18 mouse cellular contexts compared by ENCODE assay signal in the genomic region with DNA sequence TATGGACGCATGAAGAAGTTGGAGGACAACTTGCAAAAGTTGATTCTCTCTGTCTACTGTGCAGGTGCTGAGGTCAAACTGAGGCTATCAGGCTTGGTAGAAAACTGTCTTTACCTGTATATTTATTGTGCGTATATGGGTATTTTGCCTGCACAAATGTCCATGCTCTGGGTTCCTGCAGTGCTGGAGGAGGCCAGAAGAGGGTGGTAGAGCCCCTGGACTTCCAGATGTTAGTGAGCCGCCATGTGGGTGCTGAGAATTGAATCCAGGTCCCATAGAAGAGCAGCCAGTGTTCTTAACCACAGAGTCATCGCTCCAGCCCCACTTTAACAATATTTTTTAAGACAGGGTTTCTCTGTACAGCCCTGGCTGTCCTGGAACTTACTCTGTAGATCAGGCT.
"Had no signal": no experiment of that assay in that cellular context is flagged by ENCODE, and none has a peak within 500 bp of the region (broad histone marks: within the 10 kb centered on the region; RNA-seq: fewer than 3 reads in every experiment).

No protein-coding gene starts in this region.

- DNase-seq: kidney, adult 11 months; kidney, adult 8-10 months; kidney, postnatal 10 days; kidney, postnatal 36 days; left cerebral cortex, postnatal 4 days; lung, embryonic 14.5 days; retina, postnatal 1 day; right cerebral cortex, postnatal 25 days; thymus, adult 18-20 months; thymus, postnatal 36 days had no signal

- H3K36me3 ChIP-seq: kidney, embryonic 15.5 days; limb, embryonic 12.5 days; limb, embryonic 15.5 days; midbrain, embryonic 12.5 days; midbrain, embryonic 15.5 days; neural tube, embryonic 13.5 days had no signal

- H3K27me3 ChIP-seq: kidney, embryonic 15.5 days; limb, embryonic 12.5 days; limb, embryonic 15.5 days; midbrain, embryonic 12.5 days; midbrain, embryonic 15.5 days; neural tube, embryonic 13.5 days had no signal

- H3K4me1 ChIP-seq: kidney, embryonic 15.5 days; limb, embryonic 12.5 days; limb, embryonic 15.5 days; midbrain, embryonic 12.5 days; midbrain, embryonic 15.5 days; neural tube, embryonic 13.5 days had no signal

- H3K9ac ChIP-seq: kidney, embryonic 15.5 days; limb, embryonic 12.5 days; limb, embryonic 15.5 days; lung, embryonic 14.5 days; midbrain, embryonic 12.5 days; midbrain, embryonic 15.5 days; neural tube, embryonic 13.5 days had no signal

- H3K27ac ChIP-seq: kidney, embryonic 15.5 days; limb, embryonic 12.5 days; limb, embryonic 15.5 days; macrophage; midbrain, embryonic 12.5 days; midbrain, embryonic 15.5 days; neural tube, embryonic 13.5 days had no signal

- H3K4me3 ChIP-seq: kidney, embryonic 15.5 days; limb, embryonic 12.5 days; limb, embryonic 15.5 days; midbrain, embryonic 12.5 days; midbrain, embryonic 15.5 days; neural tube, embryonic 13.5 days had no signal

- H3K9me3 ChIP-seq: kidney, embryonic 15.5 days; limb, embryonic 15.5 days; midbrain, embryonic 12.5 days; midbrain, embryonic 15.5 days; neural tube, embryonic 13.5 days had no signal

- H3K4me2 ChIP-seq: kidney, embryonic 15.5 days; limb, embryonic 12.5 days; limb, embryonic 15.5 days; lung, embryonic 14.5 days; midbrain, embryonic 12.5 days; midbrain, embryonic 15.5 days; neural tube, embryonic 13.5 days had no signal

- ATAC-seq: lung, postnatal 0 days; midbrain, embryonic 15.5 days had no signal
